Mouse (Mus musculus): ENCODE data around the gene Trim25. TPM values are rescaled to one million over a fixed set of nuclear protein-coding genes. Genes with fewer than 3 reads are reported as not detected.
"Not testable (repeated sequence)": the region's sequence is repeated elsewhere in the genome, so short reads cannot be mapped to it uniquely, and the experiment has no call there.

Gene Trim25
- polyA plus RNA-seq, 1 experiment from 2014 or later: 18.0 TPM

GRCm38 (mm10) chr11:89045501-89045900 is 46.3 kb downstream of the Trim25 start:
- peaks cover 31% of the 10 kb centered on the region for H3K36me3 ChIP-seq
- H3K9me3 ChIP-seq (replicated peaks); H3K27me3 ChIP-seq; H3K9ac ChIP-seq; H3K4me1 ChIP-seq (replicated peaks); H3K4me2 ChIP-seq; ATAC-seq (ENCODE audit: low read depth); H3K27ac ChIP-seq; DNase-seq; H3K4me3 ChIP-seq (replicated peaks): not testable (repeated sequence)
- WGBS (ENCODE audit: insufficient replicate concordance): 91% methylated on average over 3 of the region's 3 CpGs

GRCm38 (mm10) chr11:89046021-89046420 is 46.8 kb downstream of the Trim25 start:
- WGBS (ENCODE audit: insufficient replicate concordance): 67% methylated on average over 3 of the region's 3 CpGs
- ATAC-seq (ENCODE audit: low read depth) (no peak), DNase-seq (no peak)
- Histone ChIP-seq H3K4me2 (no peak overlapping the region), H3K36me3 (peaks cover 29% of the 10 kb centered on the region), H3K27ac (no peak overlapping the region), H3K9me3 (replicated peaks) (no peaks in the 10 kb centered on the region), H3K4me1 (replicated peaks) (no peaks in the 10 kb centered on the region), H3K9ac (no peak overlapping the region), H3K27me3 (no peaks in the 10 kb centered on the region), H3K4me3 (replicated peaks) (no peak overlapping the region)

GRCm38 (mm10) chr11:89051767-89052166 is 52.6 kb downstream of the Trim25 start:
- 56% methylated on average over 6 of the region's 6 CpGs for WGBS (ENCODE audit: insufficient replicate concordance)
- no peak for DNase-seq

GRCm38 (mm10) chr11:89055931-89056690 is 56.9 kb downstream of the Trim25 start:
- Histone ChIP-seq H3K4me1 (replicated peaks) (peaks cover 34% of the 10 kb centered on the region), H3K36me3 (peaks cover 5% of the 10 kb centered on the region; the same call in 1 of the 2 replicates), H3K4me3 (replicated peaks) (no peak overlapping the region), H3K9ac (no peak overlapping the region), H3K27ac (no peak overlapping the region), H3K27me3 (no peaks in the 10 kb centered on the region), H3K9me3 (replicated peaks) (no peaks in the 10 kb centered on the region), H3K4me2 (no peak overlapping the region)
- no peak for DNase-seq
- no peak for ATAC-seq (ENCODE audit: low read depth)
- WGBS (ENCODE audit: insufficient replicate concordance): 77% methylated on average over 13 of the region's 13 CpGs

More at GRCm38 (mm10) chr11:89051767-89052166, 52.6 kb downstream of the Trim25 start:
- H3K4me2 ChIP-seq: no peak overlapping the region
- peaks cover 15% of the 10 kb centered on the region for H3K36me3 ChIP-seq
- H3K4me3 ChIP-seq (replicated peaks): no peak overlapping the region
- no peaks in the 10 kb centered on the region for H3K27me3 ChIP-seq
- no peaks in the 10 kb centered on the region for H3K9me3 ChIP-seq (replicated peaks)
- H3K27ac ChIP-seq: no peak overlapping the region
- no peaks in the 10 kb centered on the region for H3K4me1 ChIP-seq (replicated peaks)
- ATAC-seq (ENCODE audit: low read depth): no peak
- H3K9ac ChIP-seq: no peak overlapping the region

- WGBS (ENCODE audit: insufficient replicate concordance): 60% methylated on average over 11 of the region's 11 CpGs
- Histone ChIP-seq H3K27me3 (no peaks in the 10 kb centered on the region), H3K4me1 (replicated peaks) (peaks cover 37% of the 10 kb centered on the region), H3K4me3 (replicated peaks) (peak overlapping the region; percentile 78), H3K4me2 (peak overlapping the region; percentile 99), H3K27ac (no peak overlapping the region), H3K9me3 (replicated peaks) (no peaks in the 10 kb centered on the region), H3K9ac (peak overlapping the region; percentile 77; the same call in 1 of the 2 replicates), H3K36me3 (peaks cover 4% of the 10 kb centered on the region; the same call in 1 of the 2 replicates)
- no peak for ATAC-seq (ENCODE audit: low read depth)
- DNase-seq: no peak
Observed at GRCm38 (mm10) chr11:89058515-89059270, 59.5 kb downstream of the Trim25 start.

GRCm38 (mm10) chr11:89059919-89060422 is 60.8 kb downstream of the Trim25 start:
- Histone ChIP-seq H3K27ac (no peak overlapping the region; the same call in 1 of the 2 replicates), H3K9me3 (replicated peaks) (no peaks in the 10 kb centered on the region), H3K27me3 (no peaks in the 10 kb centered on the region), H3K4me3 (replicated peaks) (peak overlapping the region; percentile 78), H3K36me3 (no peaks in the 10 kb centered on the region), H3K4me1 (replicated peaks) (peaks cover 50% of the 10 kb centered on the region), H3K4me2 (peak overlapping the region; percentile 99), H3K9ac (peak overlapping the region; percentile 77)
- under 1% methylated on average over 33 of the region's 33 CpGs for WGBS (ENCODE audit: insufficient replicate concordance)
- ATAC-seq (ENCODE audit: low read depth): peak; percentile 39
- peak; percentile 28 for DNase-seq

GRCm38 (mm10) chr11:89060423-89061089 is 61.4 kb downstream of the Trim25 start:
- Histone ChIP-seq H3K9me3 (replicated peaks) (no peaks in the 10 kb centered on the region), H3K4me1 (replicated peaks) (peaks cover 50% of the 10 kb centered on the region), H3K4me3 (replicated peaks) (peak overlapping the region; percentile 78), H3K27me3 (no peaks in the 10 kb centered on the region), H3K27ac (no peak overlapping the region; the same call in 1 of the 2 replicates), H3K9ac (peak overlapping the region; percentile 77), H3K4me2 (peak overlapping the region; percentile 99), H3K36me3 (no peaks in the 10 kb centered on the region)
- DNase-seq (peak; percentile 89), ATAC-seq (ENCODE audit: low read depth) (peak; percentile 91)
- WGBS (ENCODE audit: insufficient replicate concordance): under 1% methylated on average over 51 of the region's 63 CpGs

GRCm38 (mm10) chr11:89061362-89061761 is 62.2 kb downstream of the Trim25 start:
- ATAC-seq (ENCODE audit: low read depth): no peak
- peaks cover 50% of the 10 kb centered on the region for H3K4me1 ChIP-seq (replicated peaks)
- no peak overlapping the region for H3K27ac ChIP-seq
- no peaks in the 10 kb centered on the region for H3K36me3 ChIP-seq
- DNase-seq: no peak
- H3K9me3 ChIP-seq (replicated peaks): no peaks in the 10 kb centered on the region
- H3K9ac ChIP-seq: no peak overlapping the region
- no peak overlapping the region for H3K4me2 ChIP-seq
- WGBS (ENCODE audit: insufficient replicate concordance): 57% methylated on average over 7 of the region's 7 CpGs
- no peak overlapping the region for H3K4me3 ChIP-seq (replicated peaks)
- no peaks in the 10 kb centered on the region for H3K27me3 ChIP-seq

GRCm38 (mm10) chr11:89064312-89064711 is 65.1 kb downstream of the Trim25 start:
- Histone ChIP-seq H3K9ac (no peak overlapping the region), H3K27me3 (no peaks in the 10 kb centered on the region), H3K9me3 (replicated peaks) (no peaks in the 10 kb centered on the region), H3K4me3 (replicated peaks) (no peak overlapping the region), H3K36me3 (no peaks in the 10 kb centered on the region), H3K4me1 (replicated peaks) (peaks cover 34% of the 10 kb centered on the region), H3K4me2 (peak overlapping the region; percentile 19; the same call in 1 of the 2 replicates), H3K27ac (peak overlapping the region; percentile 39; the same call in 1 of the 2 replicates)
- DNase-seq (peak; percentile 14), ATAC-seq (ENCODE audit: low read depth) (peak; percentile 61)
- 28% methylated on average over 6 of the region's 6 CpGs for WGBS (ENCODE audit: insufficient replicate concordance)

GRCm38 (mm10) chr11:89065297-89065696 is 66.1 kb downstream of the Trim25 start:
- DNase-seq (peak; percentile 33), ATAC-seq (ENCODE audit: low read depth) (no peak)
- Histone ChIP-seq H3K9ac (no peak overlapping the region), H3K4me3 (replicated peaks) (no peak overlapping the region), H3K9me3 (replicated peaks) (no peaks in the 10 kb centered on the region), H3K4me1 (replicated peaks) (peaks cover 24% of the 10 kb centered on the region), H3K4me2 (no peak overlapping the region), H3K36me3 (no peaks in the 10 kb centered on the region), H3K27me3 (no peaks in the 10 kb centered on the region), H3K27ac (no peak overlapping the region)
- WGBS (ENCODE audit: insufficient replicate concordance): 84% methylated on average over 3 of the region's 3 CpGs

- 66% methylated on average over 6 of the region's 6 CpGs for WGBS (ENCODE audit: insufficient replicate concordance)
Observed at GRCm38 (mm10) chr11:89066126-89066525, 67.0 kb downstream of the Trim25 start.

More at GRCm38 (mm10) chr11:89066126-89066525, 67.0 kb downstream of the Trim25 start:
- H3K27ac ChIP-seq: no peak overlapping the region
- H3K36me3 ChIP-seq: no peaks in the 10 kb centered on the region
- no peaks in the 10 kb centered on the region for H3K9me3 ChIP-seq (replicated peaks)
- H3K4me1 ChIP-seq (replicated peaks): peaks cover 16% of the 10 kb centered on the region
- no peak overlapping the region for H3K9ac ChIP-seq
- H3K27me3 ChIP-seq: no peaks in the 10 kb centered on the region
- DNase-seq: no peak
- no peak overlapping the region for H3K4me3 ChIP-seq (replicated peaks)
- ATAC-seq (ENCODE audit: low read depth): no peak
- no peak overlapping the region for H3K4me2 ChIP-seq

All from liver, embryonic 13.5 days (tissue).